Mouse (Mus musculus) liver, postnatal 0 days (tissue): ENCODE data around the gene Olfr826.

Experiments
- CTCF ChIP-seq: sonication (generic); IDR thresholded peaks from 2 replicates; pipeline ENCODE4 v1.5.1; 2016; ENCODE audit warnings: antibody characterized with exemption, low read depth
- EP300 ChIP-seq: IDR thresholded peaks from 2 replicates; pipeline ENCODE4 v1.6.1; 2016; ENCODE audit warnings: antibody characterized with exemption, low read depth, mild to moderate bottlenecking

DNA sequence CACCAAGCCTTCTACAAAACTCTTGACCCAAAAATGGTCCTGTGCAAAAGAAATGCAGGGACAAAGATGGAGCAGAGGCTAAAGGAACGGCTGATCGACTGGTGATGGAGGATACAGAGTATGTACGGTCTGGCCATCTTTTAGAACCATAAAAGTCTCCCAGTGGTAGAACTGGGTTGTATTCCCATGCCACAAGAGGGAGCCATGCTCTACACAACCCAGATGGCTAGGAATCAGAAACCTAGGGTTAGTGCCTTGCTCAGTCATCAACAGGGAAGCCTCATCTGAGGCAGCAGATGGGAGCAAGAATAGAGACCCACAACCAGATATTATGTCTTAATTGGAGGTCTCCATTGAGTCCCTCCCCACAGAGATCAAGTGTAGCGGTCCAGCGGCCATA lies 45.6 kb upstream of the Olfr826 start:
- TF ChIP-seq CTCF (0 out of 2 replicates have a peak, but pooled peaks have one; percentile 16), EP300 (no peak)
